Mouse (Mus musculus) R1 (cell line): ENCODE data around the gene Eif2ak4.

ENCODE experiments used
- DNase-seq: peaks from one replicate; pipeline ENCODE4 v3.0.0-alpha.2; 2018; ENCODE audit warnings: low read depth, low spot score

Gene Eif2ak4

DNA sequence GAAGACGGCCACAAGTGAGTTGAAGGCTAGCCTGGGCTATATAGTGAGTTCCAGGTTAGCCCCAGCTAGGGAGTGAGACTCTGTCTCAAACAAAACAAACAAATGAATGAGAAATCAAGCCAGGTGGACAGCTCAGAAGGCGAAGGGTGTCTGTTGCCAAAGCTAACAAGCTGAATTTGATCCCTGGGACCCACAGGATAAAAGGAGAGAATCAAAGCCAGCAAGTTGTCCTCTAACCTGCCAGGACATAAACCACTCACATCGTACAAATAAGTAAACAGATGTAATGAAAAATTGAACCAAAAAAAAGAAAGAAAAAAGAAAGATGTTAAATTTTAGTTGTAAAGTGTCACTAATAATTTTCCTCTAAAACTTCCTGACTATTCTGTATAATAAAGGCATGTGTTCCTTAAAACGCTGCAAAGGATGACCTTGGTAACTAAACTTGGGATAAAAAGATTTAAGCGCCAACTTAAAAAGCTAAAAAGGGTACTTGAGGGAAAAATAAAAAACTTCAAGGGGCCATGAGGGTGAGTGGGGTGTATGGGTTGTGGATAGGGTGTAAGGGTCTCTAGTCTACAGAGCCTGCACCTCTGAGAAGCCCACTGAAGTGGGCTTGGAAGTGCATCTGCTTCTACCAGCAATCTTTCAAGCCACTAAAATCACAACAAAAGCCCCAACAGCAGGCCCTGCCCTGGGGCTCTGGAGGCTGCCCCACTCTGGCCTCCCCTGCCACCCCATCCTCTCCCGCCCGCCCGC, 121.4 kb downstream of the Eif2ak4 start:
- no peak for DNase-seq

GRCm38 (mm10) chr2:118510447-118511310, 122.3 kb downstream of the Eif2ak4 start:
- no peak for DNase-seq

- DNase-seq, result no peak
Measured at GRCm38 (mm10) chr2:118511779-118512417, 123.5 kb downstream of the Eif2ak4 start.

- no peak for DNase-seq
Measured at GRCm38 (mm10) chr2:118512418-118513377, 124.3 kb downstream of the Eif2ak4 start.

- DNase-seq, result no peak
Measured at GRCm38 (mm10) chr2:118520042-118520933, 131.9 kb downstream of the Eif2ak4 start.

DNA sequence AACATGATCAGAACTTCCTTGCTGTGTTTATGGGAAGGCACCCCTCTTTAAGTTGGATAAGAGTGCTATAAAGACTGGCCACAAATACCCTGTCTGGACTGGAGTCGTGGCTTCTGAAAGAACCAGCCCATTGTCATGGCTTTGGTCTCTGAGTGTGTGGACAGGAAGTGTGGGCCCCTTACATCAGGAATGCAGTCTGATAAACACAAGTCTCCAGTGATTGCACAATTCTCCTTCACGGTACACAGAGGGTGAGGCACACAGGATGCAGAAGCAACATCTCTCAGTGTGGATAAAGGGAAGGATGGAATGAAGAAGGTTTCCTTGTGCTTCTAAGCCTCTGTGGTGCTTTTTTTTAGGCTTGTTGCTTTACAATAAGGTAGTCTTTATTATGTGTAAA, 133.8 kb downstream of the Eif2ak4 start:
- no peak for DNase-seq

DNA sequence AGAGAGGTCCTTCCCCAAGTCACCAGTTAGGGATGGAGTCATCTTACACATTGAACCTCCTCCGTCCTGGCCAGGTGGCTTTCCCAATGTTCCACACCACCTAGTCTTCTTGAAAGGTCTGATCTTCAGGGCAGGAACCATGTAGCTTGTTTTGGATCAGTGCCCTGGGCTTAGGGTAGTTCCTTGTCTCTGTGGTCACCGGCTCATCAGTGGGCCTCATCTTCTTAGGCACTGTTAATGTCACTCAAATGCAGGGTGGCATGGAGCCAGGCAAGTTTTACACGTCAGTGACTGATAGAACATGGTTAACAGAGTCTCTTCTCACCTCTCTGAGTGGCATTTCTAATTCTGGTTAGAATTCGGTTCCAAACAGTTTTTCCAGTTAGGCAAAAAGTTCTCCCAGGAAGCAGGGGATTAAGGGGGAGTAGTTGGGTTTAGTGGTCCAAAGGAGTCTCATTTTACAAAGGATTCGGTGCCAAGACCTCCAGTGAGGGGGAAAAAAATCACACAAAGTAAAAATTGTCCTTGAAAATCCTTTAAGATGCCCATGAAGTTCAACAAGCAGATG, 134.8 kb downstream of the Eif2ak4 start:
- DNase-seq, result no peak

DNA sequence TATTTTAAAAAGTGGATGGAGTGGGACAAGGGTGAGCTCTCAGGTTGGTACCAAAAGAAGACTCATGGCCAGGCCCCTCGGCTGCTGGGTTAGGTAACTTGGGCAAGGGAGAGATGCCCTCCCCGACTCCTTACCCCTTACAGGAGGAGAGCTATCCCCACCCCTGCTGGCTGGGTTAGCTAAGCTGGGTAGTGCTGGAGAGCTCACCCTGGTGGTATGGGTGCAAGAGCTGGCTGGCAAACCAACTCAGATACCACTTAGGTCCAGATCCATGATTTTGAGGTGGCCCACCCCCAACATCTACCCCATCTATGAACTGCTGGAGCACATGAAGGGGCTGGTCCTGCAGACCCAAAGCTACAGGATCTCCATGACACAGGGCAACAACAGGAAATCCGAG, 136.4 kb downstream of the Eif2ak4 start:
- DNase-seq, result no peak
